Mouse (Mus musculus): ENCODE measurements around the gene Upf1. TPM values are rescaled to one million over a fixed set of nuclear protein-coding genes. Genes with fewer than 3 reads are reported as not detected.
A peak's percentile ranks its signal among the peaks of the same experiment; 100 is the strongest.

Upf1 gene
- polyA plus RNA-seq, 1 experiment from 2014 or later = 10.4 TPM

DNA sequence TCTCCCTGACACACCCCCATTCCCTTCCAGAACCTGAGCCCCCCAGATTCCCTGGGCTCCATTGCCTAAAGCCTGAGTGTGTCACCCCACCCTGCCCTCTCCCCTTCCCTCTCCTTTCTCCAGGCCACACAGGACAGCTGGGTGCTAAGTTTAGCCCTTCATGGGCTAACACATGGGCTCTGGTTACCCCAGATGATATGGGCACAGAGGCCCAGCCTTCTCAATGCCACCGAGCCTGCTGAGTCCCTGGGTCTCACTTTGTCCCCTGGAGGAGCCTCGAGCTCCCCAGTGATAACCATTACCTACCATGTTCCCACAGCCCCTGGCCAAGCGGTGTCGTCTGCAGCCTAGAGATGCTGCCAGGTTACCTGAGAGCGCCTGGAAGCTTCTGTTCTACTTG, 35.2 kb downstream of the Upf1 start:
- no peaks in the 10 kb centered on the region for H3K27me3 ChIP-seq (replicated peaks; ENCODE audit: insufficient read depth, low read length)
- H3K27ac ChIP-seq (ENCODE audit: low read length) = no peak overlapping the region
- H3K36me3 ChIP-seq (ENCODE audit: insufficient read depth, low read length) = peaks cover 6% of the 10 kb centered on the region
- no peak overlapping the region for H3K9ac ChIP-seq (replicated peaks; ENCODE audit: low read depth)
- DNase-seq (ENCODE audit: low spot score) (no peak), ATAC-seq (no peak)
- 0 out of 2 replicates have a peak, but pooled peaks cover 4% of the 10 kb centered on the region for H3K4me1 ChIP-seq (ENCODE audit: insufficient read depth, low read depth, low read length)
- 83% methylated on average over 5 of the region's 5 CpGs for WGBS
- no peaks in the 10 kb centered on the region for H3K9me3 ChIP-seq (ENCODE audit: low read length)
- H3K4me2 ChIP-seq (replicated peaks; ENCODE audit: low read depth, low read length) = no peak overlapping the region
- no peak overlapping the region for H3K4me3 ChIP-seq (ENCODE audit: low read depth, low read length)
- no peak for TF ChIP-seq EP300 (IDR thresholded peaks at IDR 0.05)
- no peak for TF ChIP-seq CTCF (IDR thresholded peaks at IDR 0.05)

DNA sequence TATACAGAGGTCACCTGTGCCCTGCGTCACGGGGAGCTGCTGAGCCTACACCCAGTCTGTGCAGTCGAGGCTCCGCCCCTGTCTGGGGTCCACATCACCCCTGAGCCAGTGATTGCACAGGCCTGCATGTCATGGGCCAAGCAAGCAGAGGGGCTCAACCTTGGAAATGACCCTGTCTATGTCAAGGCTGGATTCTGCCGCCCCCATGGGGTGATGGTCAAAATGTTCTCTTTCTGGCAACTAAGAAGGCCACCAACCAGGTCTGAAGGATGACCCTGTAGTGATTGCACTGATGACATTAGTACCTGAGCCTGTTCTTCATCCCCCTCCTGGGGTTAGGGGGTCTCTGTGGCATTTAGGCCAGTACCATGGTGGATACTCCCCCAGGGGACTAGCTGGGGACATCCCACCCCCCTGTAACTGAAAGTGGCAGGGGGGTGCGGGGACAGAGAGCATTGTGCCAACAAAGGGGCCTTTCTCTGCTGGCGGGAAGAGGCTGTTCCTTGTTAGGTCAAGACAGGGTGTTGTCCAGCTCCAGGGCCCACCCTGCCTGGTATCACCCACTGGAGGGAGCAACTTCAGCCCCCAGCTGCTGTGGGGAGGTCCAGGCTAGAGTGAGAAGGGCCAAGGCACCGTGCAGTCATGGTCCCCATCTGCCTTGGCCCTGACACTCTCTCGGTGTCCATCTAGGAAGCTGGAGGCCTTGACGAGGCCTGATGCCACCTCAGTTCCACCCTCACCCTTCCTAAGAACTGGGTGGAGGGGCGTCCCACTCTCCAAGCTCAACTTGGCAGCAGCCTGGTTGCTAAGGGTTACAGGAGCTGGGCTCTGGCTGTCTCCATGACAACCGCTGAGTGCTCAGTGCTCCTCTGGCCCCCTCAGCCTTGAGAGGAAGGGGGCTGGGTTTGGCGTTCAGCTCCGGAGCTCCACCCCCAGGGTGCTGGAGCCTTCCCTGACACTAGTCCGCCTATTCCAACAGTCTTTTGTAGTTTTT, 36.3 kb downstream of the Upf1 start:
- peak overlapping the region; percentile 79; the same call in 1 of the 2 replicates for H3K4me2 ChIP-seq (replicated peaks; ENCODE audit: low read depth, low read length)
- H3K4me1 ChIP-seq (ENCODE audit: insufficient read depth, low read depth, low read length) = 0 out of 2 replicates have a peak, but pooled peaks cover 4% of the 10 kb centered on the region
- ATAC-seq (peak; percentile 49), DNase-seq (ENCODE audit: low spot score) (peak; percentile 57)
- no peaks in the 10 kb centered on the region for H3K27me3 ChIP-seq (replicated peaks; ENCODE audit: insufficient read depth, low read length)
- H3K27ac ChIP-seq (ENCODE audit: low read length) = no peak overlapping the region
- H3K9ac ChIP-seq (replicated peaks; ENCODE audit: low read depth) = no peak overlapping the region
- H3K36me3 ChIP-seq (ENCODE audit: insufficient read depth, low read length) = peaks cover 11% of the 10 kb centered on the region
- H3K4me3 ChIP-seq (ENCODE audit: low read depth, low read length) = no peak overlapping the region
- TF ChIP-seq CTCF (IDR thresholded peaks at IDR 0.05) (peak; percentile 42), EP300 (IDR thresholded peaks at IDR 0.05) (no peak)
- H3K9me3 ChIP-seq (ENCODE audit: low read length) = no peaks in the 10 kb centered on the region
- 13% methylated on average over 15 of the region's 15 CpGs for WGBS

DNA sequence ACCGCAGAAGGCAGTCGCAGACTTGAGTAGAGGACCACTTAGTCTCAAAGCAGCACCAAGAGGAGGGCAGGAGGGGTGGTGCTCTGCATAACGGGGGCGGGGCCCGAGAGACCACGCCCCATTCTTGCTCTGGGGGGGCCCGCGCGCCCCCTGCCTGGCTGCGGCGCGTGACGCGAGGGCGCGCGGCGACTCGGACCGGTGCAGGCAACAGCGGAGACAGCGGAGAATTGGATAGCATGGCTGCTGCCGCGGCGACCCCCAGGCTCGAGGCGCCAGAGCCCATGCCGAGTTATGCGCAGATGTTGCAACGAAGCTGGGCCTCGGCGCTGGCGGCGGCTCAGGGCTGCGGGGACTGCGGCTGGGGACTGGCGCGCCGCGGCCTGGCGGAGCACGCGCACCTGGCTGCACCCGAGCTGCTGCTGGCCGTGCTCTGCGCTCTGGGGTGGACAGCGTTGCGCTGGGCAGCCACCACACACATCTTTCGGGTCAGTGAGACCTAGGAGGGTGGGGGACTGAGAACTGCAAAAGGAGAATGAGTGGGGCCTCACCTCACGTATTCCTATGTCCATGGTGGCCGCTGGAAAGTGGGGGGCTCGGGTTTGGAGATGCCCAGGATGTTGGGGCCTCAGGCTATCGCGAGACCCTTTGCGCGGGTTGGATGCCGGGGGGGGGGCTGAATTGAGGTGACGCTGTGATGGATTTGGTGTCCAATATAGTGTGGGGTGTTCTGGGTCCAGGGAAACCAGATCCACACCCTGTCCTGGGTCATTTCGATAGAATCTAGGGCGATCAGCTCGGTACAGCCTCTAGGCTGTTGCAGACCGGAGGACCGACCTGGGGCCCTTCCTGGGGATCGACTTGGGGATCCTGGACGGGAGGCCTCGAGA, 37.2 kb downstream of the Upf1 start, which contains the start of gene Cers1:
Gene Cers1 (plus strand): TSS at position 152 of the 887 bp plus-strand sequence.
- TF ChIP-seq EP300 (IDR thresholded peaks at IDR 0.05) = no peak
- TF ChIP-seq CTCF (IDR thresholded peaks at IDR 0.05) = no peak
- H3K4me1 ChIP-seq (ENCODE audit: insufficient read depth, low read depth, low read length) = 0 out of 2 replicates have a peak, but pooled peaks cover 4% of the 10 kb centered on the region
- peak; percentile 71 for DNase-seq (ENCODE audit: low spot score)
- H3K27me3 ChIP-seq (replicated peaks; ENCODE audit: insufficient read depth, low read length) = no peaks in the 10 kb centered on the region
- H3K9me3 ChIP-seq (ENCODE audit: low read length) = no peaks in the 10 kb centered on the region
- peaks cover 14% of the 10 kb centered on the region for H3K36me3 ChIP-seq (ENCODE audit: insufficient read depth, low read length)
- 2% methylated on average over 52 of the region's 66 CpGs for WGBS
- H3K4me3 ChIP-seq (ENCODE audit: low read depth, low read length) = peak within 1 kb of the TSS; percentile 50
- H3K9ac ChIP-seq (replicated peaks; ENCODE audit: low read depth) = no peak within 1 kb of the TSS
- peak; percentile 78 for ATAC-seq
- H3K27ac ChIP-seq (ENCODE audit: low read length) = no peak within 1 kb of the TSS
- peak within 1 kb of the TSS; percentile 79 for H3K4me2 ChIP-seq (replicated peaks; ENCODE audit: low read depth, low read length)

DNA sequence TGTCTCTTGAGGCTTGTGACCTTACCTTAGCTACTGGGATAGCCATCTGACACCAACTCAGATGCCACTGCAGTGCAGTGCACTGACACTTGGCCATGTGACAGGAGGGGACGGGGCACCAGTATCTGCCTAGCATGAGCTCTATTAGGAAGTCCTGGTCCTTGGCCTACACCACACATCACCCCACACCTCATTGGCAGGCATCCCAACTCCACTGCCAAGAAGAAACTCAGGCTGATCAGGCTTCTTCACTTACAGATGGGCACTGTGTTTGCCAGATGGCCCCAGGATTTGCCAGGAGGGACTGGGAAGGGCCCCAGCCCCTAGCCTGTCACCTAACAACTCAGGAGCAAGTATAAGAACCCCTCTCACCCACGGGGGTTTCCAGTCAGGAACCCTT, 39.7 kb downstream of the Upf1 start:
- H3K27me3 ChIP-seq (replicated peaks; ENCODE audit: insufficient read depth, low read length) = no peaks in the 10 kb centered on the region
- DNase-seq (ENCODE audit: low spot score) (no peak), ATAC-seq (no peak)
- H3K9me3 ChIP-seq (ENCODE audit: low read length) = no peaks in the 10 kb centered on the region
- H3K27ac ChIP-seq (ENCODE audit: low read length) = no peak overlapping the region
- no peak overlapping the region for H3K9ac ChIP-seq (replicated peaks; ENCODE audit: low read depth)
- H3K4me2 ChIP-seq (replicated peaks; ENCODE audit: low read depth, low read length) = no peak overlapping the region
- 0 out of 2 replicates have a peak, but pooled peaks cover 4% of the 10 kb centered on the region for H3K4me1 ChIP-seq (ENCODE audit: insufficient read depth, low read depth, low read length)
- peaks cover 25% of the 10 kb centered on the region for H3K36me3 ChIP-seq (ENCODE audit: insufficient read depth, low read length)
- no peak for TF ChIP-seq CTCF (IDR thresholded peaks at IDR 0.05)
- TF ChIP-seq EP300 (IDR thresholded peaks at IDR 0.05) = no peak
- WGBS = 63% methylated on average over 2 of the region's 2 CpGs
- H3K4me3 ChIP-seq (ENCODE audit: low read depth, low read length) = no peak overlapping the region

DNA sequence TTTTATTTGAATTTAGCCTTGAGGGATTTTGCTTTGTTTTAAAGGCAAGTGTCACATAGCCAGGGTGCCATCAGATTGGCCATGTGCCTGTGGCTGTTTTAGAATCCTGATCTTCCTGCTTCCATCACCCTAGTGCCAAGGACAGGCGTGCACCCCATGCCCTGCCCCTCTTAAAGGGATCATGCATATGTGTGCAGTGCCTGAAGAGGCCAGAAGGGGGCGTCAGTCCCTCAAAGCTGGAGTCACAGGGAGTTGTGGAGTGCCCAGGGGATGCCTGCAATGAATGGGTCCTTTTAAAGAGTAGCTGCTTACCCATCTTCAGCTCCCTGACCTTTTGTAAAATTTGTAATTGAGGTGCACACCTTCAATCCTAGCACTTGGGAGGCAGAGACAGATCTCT, 43.8 kb downstream of the Upf1 start:
- Histone ChIP-seq H3K27me3 (replicated peaks; ENCODE audit: insufficient read depth, low read length) (no peaks in the 10 kb centered on the region), H3K9ac (replicated peaks; ENCODE audit: low read depth) (no peak overlapping the region), H3K9me3 (ENCODE audit: low read length) (no peaks in the 10 kb centered on the region), H3K4me2 (replicated peaks; ENCODE audit: low read depth, low read length) (no peak overlapping the region), H3K36me3 (ENCODE audit: insufficient read depth, low read length) (peaks cover 44% of the 10 kb centered on the region), H3K27ac (ENCODE audit: low read length) (no peak overlapping the region), H3K4me1 (ENCODE audit: insufficient read depth, low read depth, low read length) (no peaks in the 10 kb centered on the region), H3K4me3 (ENCODE audit: low read depth, low read length) (no peak overlapping the region)
- TF ChIP-seq EP300 (IDR thresholded peaks at IDR 0.05) (no peak), CTCF (IDR thresholded peaks at IDR 0.05) (peak; percentile 70)
- DNase-seq (ENCODE audit: low spot score) = no peak
- ATAC-seq = no peak
- 19% methylated on average over 2 of the region's 2 CpGs for WGBS
